Mouse (Mus musculus) intestine, embryonic 14.5 days (tissue): Measurements from ENCODE around the gene Robo1. TPM values are rescaled to one million over a fixed set of nuclear protein-coding genes. Genes with fewer than 3 reads are reported as not detected.

Experiments
- ATAC-seq: fragments of 200-750 bp; cut with Nextera tagmentation; replicated peaks from 2 replicates; pipeline ENCODE4 v1.8.0; 2017; ENCODE audit warnings: low read depth, moderate number of reproducible peaks, moderate TSS enrichment, moderate library complexity; ENCODE audit not compliant: low FRiP score, low TSS enrichment
- DNase-seq: peaks from one replicate; pipeline ENCODE4 v3.0.0-alpha.2; 2018; ENCODE audit warnings: low spot score
- H3K27ac ChIP-seq: fragments of 300-500 bp; sonication (generic); 2 replicates; pipeline ENCODE4 v1.5.1; 2014; ENCODE audit warnings: low read depth, mild to moderate bottlenecking, control low read depth
- H3K27me3 ChIP-seq: fragments of 300-500 bp; sonication (generic); replicated peaks from 2 replicates; pipeline ENCODE4 v1.6.1; 2014; ENCODE audit warnings: low read length, control low read depth; ENCODE audit not compliant: control insufficient read depth, insufficient read depth
- H3K36me3 ChIP-seq: fragments of 300-500 bp; sonication (generic); 2 replicates; pipeline ENCODE4 v1.6.1; 2014; ENCODE audit warnings: low read length, control low read depth; ENCODE audit not compliant: control insufficient read depth, insufficient read depth
- H3K4me1 ChIP-seq: fragments of 300-500 bp; sonication (generic); replicated peaks from 2 replicates; pipeline ENCODE4 v1.6.1; 2014; ENCODE audit warnings: low read length, control low read depth, mixed read lengths; ENCODE audit not compliant: control insufficient read depth, insufficient read depth
- H3K4me2 ChIP-seq: fragments of 300-500 bp; sonication (generic); 2 replicates; pipeline ENCODE4 v1.6.1; 2014; ENCODE audit warnings: low read length
- H3K4me3 ChIP-seq: fragments of 300-500 bp; sonication (generic); 2 replicates; pipeline ENCODE4 v1.5.1; 2014; ENCODE audit warnings: low read depth, low read length, control low read depth, mixed read lengths
- H3K9ac ChIP-seq: fragments of 300-500 bp; sonication (generic); 2 replicates; pipeline ENCODE4 v1.6.1; 2014; ENCODE audit warnings: mild to moderate bottlenecking, low read length
- H3K9me3 ChIP-seq: fragments of 300-500 bp; sonication (generic); 2 replicates; pipeline ENCODE4 v1.6.1; 2016; ENCODE audit warnings: low read length, control low read depth; ENCODE audit not compliant: control insufficient read depth
- WGBS: fragments of 180-500 bp; shearing (Covaris S2); extraction: QIAGEN DNeasy Blood & Tissue Kit; methylation state at CpG from one replicate; pipeline ENCODE4 v1.1.7; 2014; 5-methylcytosine and 5-hydroxymethylcytosine counted together
- polyA plus RNA-seq: library from polyadenylated mRNA; unstranded; fragments of >200 nt; fragmentation: Nextera tagmentation; extraction: Ambion mirVana; gene quantifications from 2 replicates; pipeline ENCODE4 v1.2.1, GENCODE M21; 2014

Robo1 gene
- polyA plus RNA-seq, 1 experiment from 2014 or later = 24.1 TPM

DNA sequence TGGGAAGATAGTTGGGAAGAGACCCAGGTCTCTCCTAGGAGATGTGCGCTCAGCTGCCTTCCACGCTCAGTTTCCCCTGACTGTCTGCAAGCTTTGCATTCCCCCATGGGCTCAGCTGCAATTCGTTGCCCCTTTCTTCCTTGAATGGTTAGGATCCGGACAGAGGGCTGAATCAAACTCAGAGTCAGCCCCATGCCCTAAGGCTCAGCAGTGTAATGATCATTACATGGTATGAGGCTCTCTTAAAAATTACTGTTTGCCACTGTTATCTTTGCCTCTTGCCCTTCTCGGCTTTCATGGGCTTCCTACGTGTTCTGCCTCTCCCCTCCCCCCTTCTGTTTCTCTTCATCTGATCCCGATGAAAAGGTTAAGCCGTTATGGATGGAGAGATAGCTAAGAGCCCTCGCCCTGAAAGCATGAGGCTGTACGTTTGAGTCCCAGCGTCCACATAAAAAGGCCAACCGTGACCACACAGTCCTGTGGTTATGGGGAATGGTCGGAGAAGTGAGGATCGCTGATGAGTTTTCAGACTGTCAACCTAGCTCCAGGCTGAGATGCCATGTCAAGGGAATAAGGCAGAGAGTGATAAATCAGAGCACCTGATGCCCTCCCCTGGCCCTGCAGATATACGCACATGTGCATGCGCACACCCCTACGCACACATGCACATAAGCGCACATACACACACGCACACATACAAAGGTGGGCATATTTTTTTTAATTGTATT, 668.9 kb downstream of the Robo1 start:
- H3K36me3 ChIP-seq = peaks cover 8% of the 10 kb centered on the region; the same call in 1 of the 2 replicates
- ATAC-seq (no peak), DNase-seq (no peak)
- no peak overlapping the region for H3K4me2 ChIP-seq
- H3K9me3 ChIP-seq = no peaks in the 10 kb centered on the region
- H3K27ac ChIP-seq = no peak overlapping the region
- WGBS = 69% methylated on average over 19 of the region's 19 CpGs
- no peaks in the 10 kb centered on the region for H3K4me1 ChIP-seq
- no peak overlapping the region for H3K9ac ChIP-seq
- no peaks in the 10 kb centered on the region for H3K27me3 ChIP-seq
- H3K4me3 ChIP-seq = no peak overlapping the region

DNA sequence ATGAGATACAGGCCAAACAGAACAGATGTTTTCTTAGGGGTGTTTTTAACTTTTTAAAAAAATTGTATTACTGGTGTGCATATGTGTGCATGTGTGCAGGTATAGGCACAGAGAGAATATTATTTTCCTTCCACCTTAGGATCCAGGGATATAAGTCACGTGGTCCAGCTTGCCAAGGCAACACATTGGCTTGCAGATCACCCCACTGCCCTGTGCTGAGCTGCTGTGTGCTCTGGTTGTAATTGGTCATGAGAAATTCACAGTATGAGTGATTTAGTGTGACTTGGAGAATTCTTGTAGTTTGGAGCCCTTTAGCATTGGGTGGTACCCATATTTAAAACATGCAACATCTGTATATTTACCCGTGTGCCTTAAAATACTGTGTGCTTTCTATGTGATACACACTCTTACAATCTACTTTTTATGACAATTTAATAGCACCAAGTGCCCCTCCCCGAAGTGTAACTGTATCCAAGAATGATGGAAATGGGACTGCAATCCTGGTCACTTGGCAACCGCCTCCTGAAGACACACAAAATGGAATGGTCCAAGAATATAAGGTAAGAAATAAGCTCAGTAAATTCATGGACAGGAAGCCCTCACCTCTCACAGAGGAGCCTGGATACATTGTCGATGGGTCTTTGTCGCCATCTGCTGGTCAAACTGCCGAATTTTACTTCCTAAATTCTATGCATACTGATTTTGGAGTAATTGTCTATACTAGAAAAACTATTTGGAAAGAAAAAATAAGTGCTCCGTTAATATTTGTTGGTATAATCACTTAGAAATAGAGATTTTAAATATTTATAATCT, 671.5 kb downstream of the Robo1 start:
- WGBS = 28% methylated on average over 8 of the region's 8 CpGs
- no peak overlapping the region for H3K27ac ChIP-seq
- H3K36me3 ChIP-seq = peaks cover 7% of the 10 kb centered on the region; the same call in 1 of the 2 replicates
- H3K9me3 ChIP-seq = no peaks in the 10 kb centered on the region
- H3K4me1 ChIP-seq = no peaks in the 10 kb centered on the region
- ATAC-seq = peak; percentile 70; the same call in 1 of the 2 replicates
- H3K9ac ChIP-seq = no peak overlapping the region
- H3K4me2 ChIP-seq = no peak overlapping the region
- peak; percentile 91 for DNase-seq
- no peaks in the 10 kb centered on the region for H3K27me3 ChIP-seq
- no peak overlapping the region for H3K4me3 ChIP-seq

DNA sequence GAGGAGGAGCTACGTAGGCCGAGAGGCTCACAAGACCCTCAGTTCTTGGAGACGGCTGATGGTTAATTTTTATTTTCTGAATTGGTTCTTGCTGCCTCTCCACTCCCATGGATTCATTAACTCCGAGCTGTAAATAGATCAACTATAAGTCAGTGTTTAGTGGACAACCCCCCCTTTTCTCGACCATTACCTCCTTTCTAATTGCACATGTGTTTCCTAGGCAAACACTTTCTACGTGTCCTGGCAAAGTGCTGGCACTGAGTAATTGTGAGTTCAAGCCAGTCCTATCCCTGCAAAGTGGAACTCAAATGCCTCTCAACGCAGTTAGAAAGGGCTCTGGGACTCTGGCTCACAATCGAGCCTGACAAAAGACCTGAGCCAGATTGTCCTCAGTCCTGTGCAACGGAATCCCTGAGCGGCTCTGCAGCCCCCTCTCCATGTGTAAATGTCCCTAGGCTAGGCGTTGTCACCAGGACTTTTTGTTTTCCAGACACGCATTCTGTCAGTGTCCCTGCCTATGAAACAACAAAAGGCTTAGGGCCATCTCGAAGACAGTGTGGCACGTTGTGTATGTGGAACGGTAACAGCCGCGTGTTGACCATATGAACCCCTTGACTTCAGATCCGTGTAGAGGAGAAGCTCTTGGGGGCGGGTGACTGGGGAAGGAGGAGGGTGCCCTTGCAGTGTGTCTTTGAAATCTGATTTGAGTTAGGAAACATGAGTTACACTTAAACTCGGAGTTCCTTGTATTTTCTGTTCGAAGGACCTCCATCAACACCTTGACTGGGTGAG, 682.5 kb downstream of the Robo1 start:
- H3K36me3 ChIP-seq = peaks cover 7% of the 10 kb centered on the region; the same call in 1 of the 2 replicates
- peaks cover 8% of the 10 kb centered on the region; the same call in 1 of the 2 replicates for H3K4me1 ChIP-seq
- no peak for ATAC-seq
- H3K27me3 ChIP-seq = no peaks in the 10 kb centered on the region
- H3K4me3 ChIP-seq = no peak overlapping the region
- no peaks in the 10 kb centered on the region for H3K9me3 ChIP-seq
- 88% methylated on average over 21 of the region's 21 CpGs for WGBS
- no peak overlapping the region for H3K4me2 ChIP-seq
- no peak overlapping the region for H3K9ac ChIP-seq
- H3K27ac ChIP-seq = no peak overlapping the region
- DNase-seq = no peak

DNA sequence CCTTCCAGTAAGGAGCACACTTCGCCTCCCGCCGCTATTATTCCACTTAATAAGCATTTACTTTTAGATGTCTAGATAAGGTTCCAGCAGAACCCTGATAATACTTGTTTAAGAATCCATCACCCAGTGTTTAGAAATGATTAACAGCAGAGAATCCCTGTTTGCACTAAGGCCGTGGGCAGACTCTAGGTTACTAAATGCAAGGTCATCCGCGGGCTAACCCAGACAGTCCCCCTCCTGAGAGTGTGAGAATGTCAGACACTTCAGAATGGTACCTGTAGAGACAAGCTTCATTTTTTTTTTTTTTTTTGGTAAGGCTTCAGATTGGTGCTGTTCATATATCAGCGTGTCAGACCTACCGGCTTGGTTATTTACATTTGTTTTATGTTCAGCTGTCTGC, 685.1 kb downstream of the Robo1 start:
- Histone ChIP-seq H3K27ac (no peak overlapping the region), H3K4me2 (no peak overlapping the region), H3K27me3 (no peaks in the 10 kb centered on the region), H3K9ac (no peak overlapping the region), H3K4me3 (no peak overlapping the region), H3K4me1 (peaks cover 8% of the 10 kb centered on the region; the same call in 1 of the 2 replicates), H3K36me3 (peaks cover 7% of the 10 kb centered on the region; the same call in 1 of the 2 replicates), H3K9me3 (no peaks in the 10 kb centered on the region)
- WGBS = 25% methylated on average over 8 of the region's 8 CpGs
- ATAC-seq (peak; percentile 64), DNase-seq (no peak)

DNA sequence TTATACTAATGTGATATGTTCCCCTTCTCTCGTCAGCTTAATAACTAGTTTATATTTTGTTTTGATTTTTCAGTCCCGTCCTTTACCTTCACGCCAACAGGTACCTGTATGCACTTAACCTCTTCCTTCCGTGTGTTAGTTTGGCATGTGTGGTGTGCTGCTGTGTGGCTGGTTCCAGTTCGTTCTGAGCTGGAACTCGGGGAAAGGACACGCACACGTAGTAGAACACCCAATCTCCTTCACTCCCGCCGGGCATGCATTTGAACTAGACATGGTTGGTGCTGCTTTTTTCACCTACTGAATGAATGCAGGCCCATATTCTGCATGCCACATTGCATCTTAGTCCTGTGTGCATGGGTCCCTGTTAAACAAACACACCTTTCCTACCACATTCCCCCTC, 685.5 kb downstream of the Robo1 start:
- H3K4me1 ChIP-seq = peaks cover 8% of the 10 kb centered on the region; the same call in 1 of the 2 replicates
- H3K9me3 ChIP-seq = no peaks in the 10 kb centered on the region
- WGBS = 37% methylated on average over 10 of the region's 10 CpGs
- DNase-seq = no peak
- H3K4me2 ChIP-seq = no peak overlapping the region
- no peaks in the 10 kb centered on the region for H3K27me3 ChIP-seq
- no peak overlapping the region for H3K9ac ChIP-seq
- no peak overlapping the region for H3K4me3 ChIP-seq
- peaks cover 7% of the 10 kb centered on the region; the same call in 1 of the 2 replicates for H3K36me3 ChIP-seq
- H3K27ac ChIP-seq = no peak overlapping the region
- no peak for ATAC-seq

DNA sequence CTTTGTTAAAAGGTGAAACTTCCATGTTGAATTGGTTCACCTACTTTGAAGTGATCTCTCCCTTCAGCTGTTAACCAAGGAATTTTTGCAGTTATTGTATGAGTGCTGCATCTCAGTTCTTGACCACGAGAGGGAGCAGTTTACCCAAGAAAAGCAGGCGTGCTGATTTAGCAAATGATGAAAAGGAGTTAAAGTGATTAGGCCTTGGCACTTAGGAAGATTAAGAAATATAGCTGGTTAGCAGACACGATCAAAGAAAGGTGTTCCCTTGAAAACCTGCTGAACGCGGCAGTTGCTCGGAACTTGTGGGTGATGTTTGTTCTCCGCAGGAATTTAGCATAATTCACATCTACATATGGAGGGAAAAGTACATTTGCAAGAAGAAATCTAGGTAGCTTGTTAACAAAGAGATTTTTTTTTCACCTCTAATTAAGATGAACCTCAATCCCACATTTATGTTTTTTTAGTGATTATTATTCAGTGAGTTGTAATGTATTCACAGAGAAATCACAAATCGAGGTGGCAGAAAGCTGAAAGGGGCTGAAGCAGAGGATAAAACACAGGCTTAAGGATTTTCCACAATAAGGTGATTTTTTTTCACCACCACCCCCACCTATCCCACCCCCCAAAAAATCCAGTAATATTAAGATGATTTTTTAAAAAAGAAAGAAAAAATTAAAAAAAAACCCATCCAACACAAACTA, 687.3 kb downstream of the Robo1 start:
- H3K27ac ChIP-seq = no peak overlapping the region
- H3K27me3 ChIP-seq = no peaks in the 10 kb centered on the region
- H3K9me3 ChIP-seq = no peaks in the 10 kb centered on the region
- no peak overlapping the region for H3K4me3 ChIP-seq
- WGBS = 25% methylated on average over 8 of the region's 8 CpGs
- H3K4me2 ChIP-seq = no peak overlapping the region
- H3K9ac ChIP-seq = no peak overlapping the region
- peaks cover 7% of the 10 kb centered on the region; the same call in 1 of the 2 replicates for H3K36me3 ChIP-seq
- peak; percentile 77 for DNase-seq
- H3K4me1 ChIP-seq = peaks cover 16% of the 10 kb centered on the region
- ATAC-seq = no peak

DNA sequence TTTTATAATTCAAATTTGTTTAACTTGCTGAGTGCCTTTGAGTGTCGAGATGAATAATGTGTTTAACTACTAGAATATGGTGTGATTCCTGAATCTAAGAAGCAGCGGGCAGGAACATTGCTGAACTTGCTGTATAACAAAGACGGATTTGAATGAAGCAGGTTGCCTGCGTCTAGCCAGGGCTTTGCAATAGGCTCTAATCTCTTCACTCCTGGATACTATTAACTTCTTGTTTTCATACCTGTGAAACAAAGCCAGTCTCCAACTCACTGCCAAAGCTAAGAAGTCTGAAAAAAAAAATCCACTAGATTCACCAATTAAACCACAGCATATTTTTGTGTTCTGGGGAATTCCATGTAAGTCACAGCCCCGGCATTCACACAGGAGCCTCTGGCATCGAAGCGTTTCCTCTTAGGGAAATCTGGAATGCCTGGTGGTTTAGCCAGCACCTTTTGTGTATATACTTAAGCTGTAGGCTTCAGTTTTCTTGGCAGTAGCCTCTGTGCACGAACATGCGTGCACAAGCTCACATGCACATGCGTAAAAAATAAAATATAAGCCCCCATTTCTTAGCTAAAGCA, 687.9 kb downstream of the Robo1 start:
- ATAC-seq (no peak), DNase-seq (no peak)
- WGBS = 61% methylated on average over 10 of the region's 10 CpGs
- Histone ChIP-seq H3K36me3 (peaks cover under 1% of the 10 kb centered on the region; the same call in 1 of the 2 replicates), H3K27me3 (no peaks in the 10 kb centered on the region), H3K9me3 (no peaks in the 10 kb centered on the region), H3K4me2 (no peak overlapping the region), H3K9ac (no peak overlapping the region), H3K4me3 (no peak overlapping the region), H3K27ac (no peak overlapping the region), H3K4me1 (peaks cover 16% of the 10 kb centered on the region)
